Mouse (Mus musculus) liver, embryonic 13.5 days (tissue): ENCODE data around the gene Setd4. TPM values are rescaled to one million over a fixed set of nuclear protein-coding genes. Genes with fewer than 3 reads are reported as not detected.

Source experiments
- ATAC-seq: fragments of 200-750 bp; cut with Nextera tagmentation; 2 replicates; pipeline ENCODE4 v1.8.0; 2017; ENCODE audit warnings: low read depth, mild to moderate bottlenecking, moderate number of reproducible peaks, moderate library complexity
- DNase-seq: peaks from one replicate; pipeline ENCODE4 v3.0.0; 2022
- H3K27ac ChIP-seq: fragments of 300-500 bp; sonication (generic); 2 replicates; pipeline ENCODE4 v1.5.1; 2015; ENCODE audit warnings: moderate library complexity, mild to moderate bottlenecking, inconsistent platforms
- H3K27me3 ChIP-seq: fragments of 300-500 bp; sonication (generic); 2 replicates; pipeline ENCODE4 v1.6.1; 2015; ENCODE audit warnings: mild to moderate bottlenecking, inconsistent platforms
- H3K36me3 ChIP-seq: fragments of 300-500 bp; sonication (generic); 2 replicates; pipeline ENCODE4 v1.6.1; 2015; ENCODE audit warnings: mild to moderate bottlenecking, inconsistent platforms
- H3K4me1 ChIP-seq: fragments of 300-500 bp; sonication (generic); replicated peaks from 2 replicates; pipeline ENCODE4 v1.6.1; 2015; ENCODE audit warnings: inconsistent platforms
- H3K4me2 ChIP-seq: fragments of 300-500 bp; sonication (generic); 2 replicates; pipeline ENCODE4 v1.6.1; 2015; ENCODE audit warnings: inconsistent platforms, mild to moderate bottlenecking, moderate library complexity
- H3K4me3 ChIP-seq: fragments of 300-500 bp; sonication (generic); replicated peaks from 2 replicates; pipeline ENCODE4 v1.5.1; 2015; ENCODE audit warnings: mild to moderate bottlenecking, inconsistent platforms
- H3K9ac ChIP-seq: fragments of 300-500 bp; sonication (generic); 2 replicates; pipeline ENCODE4 v1.6.1; 2015; ENCODE audit warnings: mild to moderate bottlenecking, inconsistent platforms
- H3K9me3 ChIP-seq: fragments of 300-500 bp; sonication (generic); replicated peaks from 2 replicates; pipeline ENCODE4 v1.6.1; 2016; ENCODE audit warnings: inconsistent platforms
- WGBS: fragments of 180-500 bp; shearing (Covaris S2); methylation state at CpG from one replicate; pipeline ENCODE4 v1.1.7; 2015; ENCODE audit not compliant: insufficient replicate concordance; 5-methylcytosine and 5-hydroxymethylcytosine counted together
- polyA plus RNA-seq: library from polyadenylated mRNA; unstranded; fragments of >200 nt; fragmentation: Nextera tagmentation; extraction: Ambion mirVana; gene quantifications from 2 replicates; pipeline ENCODE4 v1.2.1, GENCODE M21; 2015

The Setd4 gene
- polyA plus RNA-seq, 1 experiment from 2014 or later = 7.0 TPM

- Histone ChIP-seq H3K4me1 (no peaks in the 10 kb centered on the region), H3K9ac (no peak overlapping the region), H3K27me3 (no peaks in the 10 kb centered on the region), H3K36me3 (no peaks in the 10 kb centered on the region), H3K4me3 (no peak overlapping the region), H3K9me3 (no peaks in the 10 kb centered on the region), H3K4me2 (no peak overlapping the region), H3K27ac (no peak overlapping the region)
- 41% methylated on average over 18 of the region's 18 CpGs for WGBS
- DNase-seq (no peak), ATAC-seq (no peak)
Observed at GRCm38 (mm10) chr16:93574521-93575191, 29.2 kb downstream of the Setd4 start.

GRCm38 (mm10) chr16:93573434-93573833 lies 30.4 kb downstream of the Setd4 start:
- Histone ChIP-seq H3K9ac (no peak overlapping the region), H3K4me1 (no peaks in the 10 kb centered on the region), H3K27ac (no peak overlapping the region), H3K27me3 (no peaks in the 10 kb centered on the region), H3K36me3 (no peaks in the 10 kb centered on the region), H3K4me2 (no peak overlapping the region), H3K4me3 (no peak overlapping the region), H3K9me3 (no peaks in the 10 kb centered on the region)
- ATAC-seq (no peak), DNase-seq (no peak)
- WGBS = 78% methylated on average over 5 of the region's 5 CpGs

GRCm38 (mm10) chr16:93572383-93572782 lies 31.5 kb downstream of the Setd4 start:
- H3K36me3 ChIP-seq = no peaks in the 10 kb centered on the region
- DNase-seq (no peak), ATAC-seq (no peak)
- H3K27ac ChIP-seq = no peak overlapping the region
- H3K27me3 ChIP-seq = no peaks in the 10 kb centered on the region
- no peaks in the 10 kb centered on the region for H3K4me1 ChIP-seq
- H3K4me2 ChIP-seq = no peak overlapping the region
- no peaks in the 10 kb centered on the region for H3K9me3 ChIP-seq
- 71% methylated on average over 6 of the region's 6 CpGs for WGBS
- H3K9ac ChIP-seq = no peak overlapping the region
- no peak overlapping the region for H3K4me3 ChIP-seq

- Histone ChIP-seq H3K27me3 (no peaks in the 10 kb centered on the region), H3K4me1 (no peaks in the 10 kb centered on the region), H3K9me3 (no peaks in the 10 kb centered on the region), H3K27ac (no peak overlapping the region), H3K4me3 (no peak overlapping the region), H3K36me3 (no peaks in the 10 kb centered on the region), H3K4me2 (no peak overlapping the region), H3K9ac (no peak overlapping the region)
- WGBS = 36% methylated on average over 12 of the region's 12 CpGs
- no peak for ATAC-seq
- no peak for DNase-seq
Observed at GRCm38 (mm10) chr16:93558499-93558898, 45.4 kb downstream of the Setd4 start.

GRCm38 (mm10) chr16:93557646-93558045 lies 46.2 kb downstream of the Setd4 start:
- no peak overlapping the region for H3K27ac ChIP-seq
- DNase-seq = no peak
- no peaks in the 10 kb centered on the region for H3K9me3 ChIP-seq
- H3K27me3 ChIP-seq = no peaks in the 10 kb centered on the region
- no peaks in the 10 kb centered on the region for H3K4me1 ChIP-seq
- H3K4me3 ChIP-seq = no peak overlapping the region
- WGBS = 49% methylated on average over 8 of the region's 8 CpGs
- H3K4me2 ChIP-seq = no peak overlapping the region
- H3K9ac ChIP-seq = no peak overlapping the region
- no peaks in the 10 kb centered on the region for H3K36me3 ChIP-seq
- no peak for ATAC-seq

GRCm38 (mm10) chr16:93552686-93553513 lies 51.0 kb downstream of the Setd4 start:
- H3K9ac ChIP-seq = no peak overlapping the region
- DNase-seq (peak; percentile 13), ATAC-seq (no peak)
- no peaks in the 10 kb centered on the region for H3K4me1 ChIP-seq
- 39% methylated on average over 12 of the region's 12 CpGs for WGBS
- no peaks in the 10 kb centered on the region for H3K27me3 ChIP-seq
- no peak overlapping the region for H3K27ac ChIP-seq
- H3K9me3 ChIP-seq = no peaks in the 10 kb centered on the region
- H3K4me2 ChIP-seq = no peak overlapping the region
- H3K4me3 ChIP-seq = no peak overlapping the region
- H3K36me3 ChIP-seq = no peaks in the 10 kb centered on the region

- WGBS = 32% methylated on average over 10 of the region's 10 CpGs
- no peak for ATAC-seq
Observed at GRCm38 (mm10) chr16:93549287-93549686, 54.6 kb downstream of the Setd4 start.

GRCm38 (mm10) chr16:93548045-93548444 lies 55.8 kb downstream of the Setd4 start:
- 48% methylated on average over 2 of the region's 2 CpGs for WGBS
- ATAC-seq (no peak), DNase-seq (no peak)
- H3K9me3 ChIP-seq = no peaks in the 10 kb centered on the region
- H3K27me3 ChIP-seq = no peaks in the 10 kb centered on the region
- no peak overlapping the region for H3K4me3 ChIP-seq
- no peaks in the 10 kb centered on the region for H3K36me3 ChIP-seq
- H3K4me1 ChIP-seq = no peaks in the 10 kb centered on the region
- no peak overlapping the region for H3K9ac ChIP-seq
- no peak overlapping the region for H3K27ac ChIP-seq
- H3K4me2 ChIP-seq = no peak overlapping the region

More at GRCm38 (mm10) chr16:93549287-93549686, 54.6 kb downstream of the Setd4 start:
- Histone ChIP-seq H3K4me3 (no peak overlapping the region), H3K4me2 (no peak overlapping the region), H3K4me1 (no peaks in the 10 kb centered on the region), H3K27ac (no peak overlapping the region), H3K9me3 (no peaks in the 10 kb centered on the region), H3K36me3 (no peaks in the 10 kb centered on the region), H3K9ac (no peak overlapping the region), H3K27me3 (no peaks in the 10 kb centered on the region)
- no peak for DNase-seq

- 40% methylated on average over 3 of the region's 3 CpGs for WGBS
- no peaks in the 10 kb centered on the region for H3K4me1 ChIP-seq
- H3K27me3 ChIP-seq = no peaks in the 10 kb centered on the region
- H3K36me3 ChIP-seq = no peaks in the 10 kb centered on the region
- no peak for DNase-seq
- no peak overlapping the region for H3K4me3 ChIP-seq
- no peak for ATAC-seq
- H3K4me2 ChIP-seq = no peak overlapping the region
- H3K9me3 ChIP-seq = no peaks in the 10 kb centered on the region
- no peak overlapping the region for H3K9ac ChIP-seq
- no peak overlapping the region for H3K27ac ChIP-seq
Observed at GRCm38 (mm10) chr16:93547122-93547521, 56.7 kb downstream of the Setd4 start.

GRCm38 (mm10) chr16:93546354-93546965 lies 57.4 kb downstream of the Setd4 start:
- DNase-seq (no peak), ATAC-seq (no peak)
- Histone ChIP-seq H3K4me3 (no peak overlapping the region), H3K4me1 (no peaks in the 10 kb centered on the region), H3K4me2 (no peak overlapping the region), H3K27me3 (no peaks in the 10 kb centered on the region), H3K36me3 (no peaks in the 10 kb centered on the region), H3K9ac (no peak overlapping the region), H3K9me3 (no peaks in the 10 kb centered on the region), H3K27ac (no peak overlapping the region)
- 61% methylated on average over 12 of the region's 12 CpGs for WGBS

GRCm38 (mm10) chr16:93544931-93545330 lies 58.9 kb downstream of the Setd4 start:
- Histone ChIP-seq H3K4me3 (no peak overlapping the region), H3K4me1 (no peaks in the 10 kb centered on the region), H3K36me3 (no peaks in the 10 kb centered on the region), H3K4me2 (no peak overlapping the region), H3K9ac (no peak overlapping the region), H3K9me3 (no peaks in the 10 kb centered on the region), H3K27me3 (no peaks in the 10 kb centered on the region), H3K27ac (no peak overlapping the region)
- 66% methylated on average over 4 of the region's 4 CpGs for WGBS
- no peak for ATAC-seq
- no peak for DNase-seq
